In genomic region chr3:108187111-108187795, GRCm38 (mm10) we compare ENCODE assay signal across 8 mouse cellular contexts. TPM values are rescaled to one million over a fixed set of nuclear protein-coding genes. Genes with fewer than 3 reads are reported as not detected.
DNase-seq lines count a peak whose midpoint lies in the region; ATAC-seq lines count a peak whose summit lies in the region.

No protein-coding gene starts in this region.

- no peak overlapping the region; the same call in 1 of the 2 replicates for H3K9ac ChIP-seq in kidney, embryonic 16.5 days (replicated peaks; ENCODE audit: low read length)
- H3K9ac ChIP-seq in embryonic facial prominence, embryonic 12.5 days = no peak overlapping the region
- peak overlapping the region; percentile 89 for H3K9ac ChIP-seq in hindbrain, embryonic 13.5 days
- no peak overlapping the region for H3K9ac ChIP-seq in midbrain, embryonic 14.5 days (replicated peaks; ENCODE audit: low read length)

- WGBS in kidney, embryonic 16.5 days = 58% methylated on average over 20 of the region's 20 CpGs
- 55% methylated on average over 20 of the region's 20 CpGs for WGBS in embryonic facial prominence, embryonic 12.5 days
- WGBS in hindbrain, embryonic 13.5 days = 60% methylated on average over 20 of the region's 20 CpGs
- WGBS in midbrain, embryonic 14.5 days = 60% methylated on average over 20 of the region's 20 CpGs

- peak overlapping the region; percentile 93 for H3K4me2 ChIP-seq in kidney, embryonic 16.5 days (replicated peaks; ENCODE audit: low read depth, low read length)
- peak overlapping the region; percentile 75 for H3K4me2 ChIP-seq in embryonic facial prominence, embryonic 12.5 days (replicated peaks)
- peak overlapping the region; percentile 91 for H3K4me2 ChIP-seq in hindbrain, embryonic 13.5 days
- peak overlapping the region; percentile 88 for H3K4me2 ChIP-seq in midbrain, embryonic 14.5 days (ENCODE audit: low read length)

- no peak overlapping the region for H3K27ac ChIP-seq in kidney, embryonic 16.5 days (ENCODE audit: low read length)
- no peak overlapping the region for H3K27ac ChIP-seq in embryonic facial prominence, embryonic 12.5 days
- peak overlapping the region; percentile 78; the same call in 1 of the 2 replicates for H3K27ac ChIP-seq in hindbrain, embryonic 13.5 days
- H3K27ac ChIP-seq in midbrain, embryonic 14.5 days (replicated peaks; ENCODE audit: low read depth, low read length) = no peak overlapping the region

- H3K27me3 ChIP-seq in kidney, embryonic 16.5 days (ENCODE audit: insufficient read depth, low read length) = peaks cover 5% of the 10 kb centered on the region; the same call in 1 of the 2 replicates
- peaks cover 20% of the 10 kb centered on the region for H3K27me3 ChIP-seq in embryonic facial prominence, embryonic 12.5 days
- peaks cover 8% of the 10 kb centered on the region; the same call in 1 of the 2 replicates for H3K27me3 ChIP-seq in hindbrain, embryonic 13.5 days
- H3K27me3 ChIP-seq in midbrain, embryonic 14.5 days (ENCODE audit: control insufficient read depth, insufficient read depth, low read length) = no peaks in the 10 kb centered on the region

- ATAC-seq in kidney, embryonic 16.5 days (ENCODE audit: low FRiP score, low TSS enrichment) = peak; percentile 27; the same call in 1 of the 2 replicates
- ATAC-seq in embryonic facial prominence, embryonic 12.5 days (ENCODE audit: insufficient number of reproducible peaks, insufficient read depth, low FRiP score, low TSS enrichment) = 0 out of 2 replicates have a peak, but pooled peaks have one; percentile 6
- peak; percentile 33; the same call in 1 of the 2 replicates for ATAC-seq in hindbrain, embryonic 13.5 days (ENCODE audit: low FRiP score)
- ATAC-seq in midbrain, embryonic 14.5 days (ENCODE audit: low FRiP score, low TSS enrichment) = peak; percentile 24; the same call in 1 of the 2 replicates
- no peak for ATAC-seq in CD4-positive, CD25-positive, alpha-beta regulatory T cell, adult 4 months

- peak overlapping the region; percentile 73 for H3K4me3 ChIP-seq in kidney, embryonic 16.5 days (ENCODE audit: low read length)
- peak overlapping the region; percentile 76; the same call in 1 of the 2 replicates for H3K4me3 ChIP-seq in embryonic facial prominence, embryonic 12.5 days
- peak overlapping the region; percentile 76 for H3K4me3 ChIP-seq in hindbrain, embryonic 13.5 days
- peak overlapping the region; percentile 75 for H3K4me3 ChIP-seq in midbrain, embryonic 14.5 days (replicated peaks; ENCODE audit: low read depth, low read length)

- no peaks in the 10 kb centered on the region for H3K9me3 ChIP-seq in kidney, embryonic 16.5 days (ENCODE audit: low read length)
- H3K9me3 ChIP-seq in embryonic facial prominence, embryonic 12.5 days = no peaks in the 10 kb centered on the region
- H3K9me3 ChIP-seq in hindbrain, embryonic 13.5 days = no peaks in the 10 kb centered on the region
- no peaks in the 10 kb centered on the region for H3K9me3 ChIP-seq in midbrain, embryonic 14.5 days (ENCODE audit: control insufficient read depth, low read length)

- H3K36me3 ChIP-seq in kidney, embryonic 16.5 days (ENCODE audit: insufficient read depth, low read length) = no peaks in the 10 kb centered on the region
- H3K36me3 ChIP-seq in embryonic facial prominence, embryonic 12.5 days = no peaks in the 10 kb centered on the region
- peaks cover 25% of the 10 kb centered on the region for H3K36me3 ChIP-seq in hindbrain, embryonic 13.5 days
- H3K36me3 ChIP-seq in midbrain, embryonic 14.5 days (ENCODE audit: control insufficient read depth, insufficient read depth, low read length) = peaks cover 8% of the 10 kb centered on the region; the same call in 1 of the 2 replicates

- DNase-seq in kidney, adult 18-20 months = no peak
- DNase-seq in midbrain, embryonic 14.5 days = no peak
- DNase-seq in ovary, postnatal 36 days (ENCODE audit: low spot score) = no peak
- no peak for DNase-seq in lung, postnatal 36 days

- peaks cover 14% of the 10 kb centered on the region for H3K4me1 ChIP-seq in kidney, embryonic 16.5 days (ENCODE audit: insufficient read depth, low read length)
- H3K4me1 ChIP-seq in embryonic facial prominence, embryonic 12.5 days = peaks cover 10% of the 10 kb centered on the region; the same call in 1 of the 2 replicates
- H3K4me1 ChIP-seq in hindbrain, embryonic 13.5 days (replicated peaks) = peaks cover 50% of the 10 kb centered on the region
- peaks cover 15% of the 10 kb centered on the region; the same call in 1 of the 2 replicates for H3K4me1 ChIP-seq in midbrain, embryonic 14.5 days (ENCODE audit: control insufficient read depth, insufficient read depth, low read length)

RNA-seq across cellular contexts. Expression of gene Amigo1, which starts 1.1 kb away (rescaled TPM):
- 5.4 and 5.8 TPM in 2 replicates for polyA plus RNA-seq in kidney, embryonic 16.5 days (2015; fragmentation: Nextera tagmentation; extraction: Ambion mirVana)
- 7.9 and 8.5 TPM in 2 replicates for polyA plus RNA-seq in embryonic facial prominence, embryonic 12.5 days (2016; fragmentation: Nextera tagmentation; extraction: Ambion mirVana)
- 12.0 and 13.8 TPM in 2 replicates for polyA plus RNA-seq in hindbrain, embryonic 13.5 days (2015; fragmentation: Nextera tagmentation; extraction: Ambion mirVana)
- 10.2 and 10.3 TPM in 2 replicates for polyA plus RNA-seq in midbrain, embryonic 14.5 days (2014; fragmentation: Nextera tagmentation; extraction: Ambion mirVana)
- under 1 TPM; 0.32 to 0.54 TPM for polyA plus RNA-seq in CD4-positive, CD25-positive, alpha-beta regulatory T cell, adult 4 months (2017; shearing (Covaris generic))

RNA-seq across cellular contexts. Expression of gene Cyb561d1, which starts 13.8 kb away (rescaled TPM):
- 3.4 and 3.9 TPM in 2 replicates for polyA plus RNA-seq in kidney, embryonic 16.5 days (2015; fragmentation: Nextera tagmentation; extraction: Ambion mirVana)
- 2.6 and 2.7 TPM in 2 replicates for polyA plus RNA-seq in embryonic facial prominence, embryonic 12.5 days (2016; fragmentation: Nextera tagmentation; extraction: Ambion mirVana)
- 3.5 and 4.3 TPM in 2 replicates for polyA plus RNA-seq in hindbrain, embryonic 13.5 days (2015; fragmentation: Nextera tagmentation; extraction: Ambion mirVana)
- 2.7 and 4.3 TPM in 2 replicates for polyA plus RNA-seq in midbrain, embryonic 14.5 days (2014; fragmentation: Nextera tagmentation; extraction: Ambion mirVana)
- polyA plus RNA-seq in CD4-positive, CD25-positive, alpha-beta regulatory T cell, adult 4 months (2017; shearing (Covaris generic)) = 1 to 10 TPM; 7.7 to 8.8 TPM

RNA-seq across cellular contexts. Expression of gene Atxn7l2, which starts 23.5 kb away (rescaled TPM):
- 18.7 and 22.2 TPM in 2 replicates for polyA plus RNA-seq in kidney, embryonic 16.5 days (2015; fragmentation: Nextera tagmentation; extraction: Ambion mirVana)
- polyA plus RNA-seq in embryonic facial prominence, embryonic 12.5 days (2016; fragmentation: Nextera tagmentation; extraction: Ambion mirVana) = 27.2 and 29.4 TPM in 2 replicates
- polyA plus RNA-seq in hindbrain, embryonic 13.5 days (2015; fragmentation: Nextera tagmentation; extraction: Ambion mirVana) = 26.2 and 27.1 TPM in 2 replicates
- polyA plus RNA-seq in midbrain, embryonic 14.5 days (2014; fragmentation: Nextera tagmentation; extraction: Ambion mirVana) = 26.5 and 27.9 TPM in 2 replicates
- 1 to 10 TPM; 4.9 to 8.5 TPM for polyA plus RNA-seq in CD4-positive, CD25-positive, alpha-beta regulatory T cell, adult 4 months (2017; shearing (Covaris generic))

RNA-seq across cellular contexts. Expression of gene Gpr61, which starts 32.6 kb away (rescaled TPM):
- polyA plus RNA-seq in kidney, embryonic 16.5 days (2015; fragmentation: Nextera tagmentation; extraction: Ambion mirVana) = 0.06 and 0.08 TPM in 2 replicates
- polyA plus RNA-seq in embryonic facial prominence, embryonic 12.5 days (2016; fragmentation: Nextera tagmentation; extraction: Ambion mirVana) = 0.36 and 0.43 TPM in 2 replicates
- polyA plus RNA-seq in hindbrain, embryonic 13.5 days (2015; fragmentation: Nextera tagmentation; extraction: Ambion mirVana) = 3.0 and 3.5 TPM in 2 replicates
- polyA plus RNA-seq in midbrain, embryonic 14.5 days (2014; fragmentation: Nextera tagmentation; extraction: Ambion mirVana) = 1.4 and 2.6 TPM in 2 replicates
- polyA plus RNA-seq in CD4-positive, CD25-positive, alpha-beta regulatory T cell, adult 4 months (2017; shearing (Covaris generic)) = under 1 TPM in 1 of 2 experiments, not detected in 1; 0.15 TPM

RNA-seq across cellular contexts. Expression of gene Sypl2, which starts 39.2 kb away (rescaled TPM):
- polyA plus RNA-seq in kidney, embryonic 16.5 days (2015; fragmentation: Nextera tagmentation; extraction: Ambion mirVana) = 3.7 and 5.0 TPM in 2 replicates
- polyA plus RNA-seq in embryonic facial prominence, embryonic 12.5 days (2016; fragmentation: Nextera tagmentation; extraction: Ambion mirVana) = 0.85 and 1.1 TPM in 2 replicates
- polyA plus RNA-seq in hindbrain, embryonic 13.5 days (2015; fragmentation: Nextera tagmentation; extraction: Ambion mirVana) = 0.34 and 0.43 TPM in 2 replicates
- polyA plus RNA-seq in midbrain, embryonic 14.5 days (2014; fragmentation: Nextera tagmentation; extraction: Ambion mirVana) = 0.42 and 0.43 TPM in 2 replicates
- under 1 TPM in 1 of 2 experiments, not detected in 1; 0.08 TPM for polyA plus RNA-seq in CD4-positive, CD25-positive, alpha-beta regulatory T cell, adult 4 months (2017; shearing (Covaris generic))
